Mouse (Mus musculus): ENCODE data around the gene Fam71a.

DNA sequence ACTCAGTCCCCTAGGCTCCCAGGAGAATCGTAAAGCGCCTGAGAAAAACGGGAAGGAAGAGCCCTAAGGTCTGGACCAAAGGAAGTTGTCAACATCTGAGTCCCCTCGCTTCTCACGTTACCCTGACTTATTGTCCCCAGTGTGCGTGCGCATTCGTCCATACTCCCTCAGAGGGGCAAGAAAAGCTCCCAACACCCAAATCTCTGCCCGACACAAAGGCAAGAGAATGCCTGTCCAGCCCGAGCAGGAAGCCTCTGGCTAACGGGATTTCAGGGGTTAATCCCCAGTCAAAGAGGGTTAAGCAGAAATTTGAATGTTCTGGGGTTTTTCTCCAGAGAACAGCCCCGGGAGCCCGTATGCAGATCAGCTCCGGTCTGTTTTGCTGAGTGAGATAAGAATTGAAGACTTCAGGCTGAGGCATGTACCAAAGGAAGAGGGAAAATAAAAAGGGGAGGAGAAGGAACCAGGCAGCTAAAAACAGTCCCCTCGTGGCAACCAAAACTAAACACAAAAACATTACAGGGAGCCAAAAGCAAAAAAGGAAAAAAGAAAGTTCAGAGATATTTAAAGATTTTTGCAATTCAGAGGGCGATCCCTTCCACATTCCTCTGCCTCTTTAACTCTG is 21.3 kb upstream of the Fam71a start:
- TF ChIP-seq CTCF (IDR thresholded peaks at IDR 0.05; ENCODE audit: control insufficient read depth, insufficient read depth, insufficient read length), result no peak
- TF ChIP-seq MAX (IDR thresholded peaks at IDR 0.05), result no peak
- no peak for TF ChIP-seq MYOG (IDR thresholded peaks at IDR 0.05; ENCODE audit: control insufficient read depth, extremely low read depth, insufficient read length)
- TF ChIP-seq USF1 (IDR thresholded peaks at IDR 0.05; ENCODE audit: low read depth), result no peak
